Mouse (Mus musculus) heart, postnatal 25 days (tissue): ENCODE measurements around the gene U2af2. TPM values are rescaled to one million over a fixed set of nuclear protein-coding genes. Genes with fewer than 3 reads are reported as not detected.

Source experiments
- DNase-seq: peaks from one replicate; pipeline ENCODE4 v3.0.0; 2022; ENCODE audit warnings: low spot score
- intact Hi-C: fragments of 180-260 bp; cut with DNase I; formaldehyde crosslinking; loops from one replicate; pipeline ENCODE4 v1.15.1; 2025
- total RNA-seq, 2 experiments: library from RNA; stranded (reverse); gene quantifications; 2 replicates each; pipeline ENCODE4 v1.2.3; 2021

Gene U2af2
- total RNA-seq, 2 experiments from 2014 or later = 66.9 to 71.1 TPM

DNA sequence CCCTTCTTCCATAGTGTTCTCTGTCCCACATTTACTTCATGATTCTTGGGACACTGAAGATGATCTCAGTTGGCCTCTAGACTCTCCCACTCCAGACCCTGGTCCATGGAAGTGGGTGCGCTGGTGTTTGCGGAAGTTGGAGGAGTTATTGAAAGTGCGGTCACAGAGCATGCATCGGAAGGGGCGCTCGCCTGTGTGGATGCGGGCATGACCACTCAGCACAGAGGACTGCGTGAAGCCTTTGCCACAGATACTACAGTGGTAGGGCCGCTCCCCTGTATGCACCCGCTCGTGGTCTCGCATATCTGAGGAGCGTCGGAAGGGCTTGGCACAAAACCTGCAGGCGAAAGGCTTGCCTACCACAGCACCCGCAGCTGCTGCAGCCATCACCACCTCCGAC, 26.3 kb upstream of the U2af2 start:
- intact Hi-C loops = loop anchor here (2.0 kb wide), 1 partner anchor 13 kb away; no protein-coding TSS in a partner anchor
- no peak for DNase-seq

DNA sequence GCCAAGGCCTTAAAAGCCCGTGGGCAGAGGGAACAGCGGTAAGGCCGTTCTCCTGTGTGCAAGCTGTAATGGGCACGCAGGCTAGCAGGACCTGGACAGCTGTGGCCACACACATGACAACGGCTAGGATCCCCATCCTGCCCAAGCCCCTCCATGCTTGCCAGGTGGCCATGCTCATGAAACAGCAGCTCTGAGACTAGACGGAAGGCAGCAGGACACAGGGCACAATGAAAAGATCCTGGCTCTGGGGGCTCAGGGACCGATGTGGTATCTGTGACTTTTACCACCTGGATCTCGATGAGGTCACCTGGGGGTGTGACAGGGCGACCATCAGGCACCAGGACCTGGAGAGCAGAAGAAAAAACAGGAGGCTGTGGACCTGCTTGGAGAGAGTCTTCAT, 25.8 kb upstream of the U2af2 start:
- intact Hi-C loops = loop anchor here (2.0 kb wide), 1 partner anchor 13 kb away; no protein-coding TSS in a partner anchor
- no peak for DNase-seq

DNA sequence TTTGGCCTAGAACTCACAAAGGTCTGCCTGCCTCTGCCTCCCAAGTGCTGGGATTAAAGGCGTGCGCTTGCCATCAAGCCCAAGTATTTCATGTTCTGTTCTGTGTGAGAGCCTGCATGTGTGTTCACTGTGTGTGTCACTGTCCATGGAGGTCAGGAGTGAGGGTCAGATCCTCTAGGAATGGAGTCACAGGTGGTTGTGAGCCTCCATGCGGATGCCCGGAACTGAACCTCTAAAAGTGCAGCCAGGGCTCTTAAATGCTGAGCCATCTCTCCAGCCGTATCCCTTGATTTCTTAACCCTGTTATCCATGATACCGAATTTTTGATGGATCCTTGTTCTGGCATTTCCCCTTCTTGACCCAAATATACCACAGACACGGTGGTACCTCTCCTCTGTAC, 24.9 kb upstream of the U2af2 start:
- intact Hi-C loops = loop anchor here (2.0 kb wide), 1 partner anchor 14 kb away; no protein-coding TSS in a partner anchor
- DNase-seq = no peak

DNA sequence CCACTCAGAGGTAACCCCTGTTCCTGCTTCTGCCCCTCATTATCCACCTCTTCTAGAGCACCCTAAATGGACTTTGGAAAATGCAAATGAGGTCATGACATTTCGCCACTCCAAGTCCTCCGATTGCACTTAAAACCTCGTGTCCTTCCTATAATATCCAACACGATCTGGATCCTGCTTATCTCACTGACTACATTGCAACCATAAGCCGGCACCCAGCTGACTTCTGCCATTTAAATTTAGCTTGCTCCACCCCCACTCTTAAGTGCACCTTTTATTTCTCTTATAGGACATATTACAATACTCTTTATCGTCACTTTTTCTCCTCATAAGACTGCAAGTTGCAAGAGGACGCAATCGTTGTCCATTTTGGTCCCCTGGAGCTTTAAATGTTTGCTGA, 24.5 kb upstream of the U2af2 start:
- no peak for DNase-seq
- intact Hi-C loops = loop anchor here (2.0 kb wide), 1 partner anchor 15 kb away; no protein-coding TSS in a partner anchor

DNA sequence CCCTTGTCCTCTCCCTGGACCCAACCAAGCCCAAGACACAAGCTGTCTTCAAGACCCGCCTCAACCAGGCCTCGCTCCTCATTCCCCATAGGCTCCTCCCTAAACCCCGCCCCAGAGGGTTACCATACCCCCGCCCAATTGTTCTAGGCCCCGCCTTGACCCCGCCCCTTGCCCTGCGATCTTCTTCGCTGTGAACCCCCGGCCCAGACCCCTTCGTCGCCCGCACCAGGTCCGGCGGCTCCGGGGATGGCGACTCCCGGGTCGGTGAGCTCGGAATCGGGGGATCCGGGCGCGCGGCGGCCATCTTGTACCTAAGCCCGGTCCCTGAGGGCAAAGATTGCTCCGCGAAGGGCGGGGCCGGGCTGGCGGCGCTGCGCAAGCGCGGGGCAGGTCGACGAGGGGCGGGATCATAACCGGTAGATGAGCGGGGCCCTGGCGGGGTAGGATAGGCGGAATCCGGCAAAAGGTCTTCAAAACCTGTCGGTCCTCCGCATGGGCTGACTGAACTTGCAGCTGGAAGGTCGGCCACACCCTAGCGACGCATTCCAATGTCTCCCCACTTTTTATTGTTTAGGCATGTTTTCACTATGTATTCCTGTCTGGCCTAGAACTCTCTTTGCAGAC, 23.7 kb upstream of the U2af2 start, which contains the start of gene Zfp784:
Gene Zfp784 (minus strand): TSS at position 338 of the 624 bp plus-strand sequence.
- peak; percentile 91 for DNase-seq
- intact Hi-C loops = no loop called here

DNA sequence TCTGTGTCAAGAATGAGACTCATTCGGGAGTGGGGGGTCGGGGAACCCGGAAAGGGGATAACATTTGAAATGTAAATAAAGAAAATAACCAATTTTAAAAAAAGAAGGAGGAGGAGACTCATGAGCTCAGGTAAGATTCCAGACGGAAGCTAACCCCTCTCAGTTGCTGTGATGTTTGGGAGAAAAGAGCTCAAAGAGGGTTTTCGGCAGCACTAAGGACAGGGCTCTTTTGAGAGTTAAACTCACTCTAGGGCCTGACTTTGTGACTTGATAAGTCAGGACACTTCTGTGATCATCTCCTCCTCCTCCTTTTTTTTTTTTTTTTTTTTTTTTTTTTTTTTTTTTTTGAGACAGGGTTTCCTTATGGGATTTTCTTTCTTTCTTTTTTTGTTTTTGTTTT, 23.0 kb upstream of the U2af2 start:
- DNase-seq = no peak
- intact Hi-C loops = no loop called here

DNA sequence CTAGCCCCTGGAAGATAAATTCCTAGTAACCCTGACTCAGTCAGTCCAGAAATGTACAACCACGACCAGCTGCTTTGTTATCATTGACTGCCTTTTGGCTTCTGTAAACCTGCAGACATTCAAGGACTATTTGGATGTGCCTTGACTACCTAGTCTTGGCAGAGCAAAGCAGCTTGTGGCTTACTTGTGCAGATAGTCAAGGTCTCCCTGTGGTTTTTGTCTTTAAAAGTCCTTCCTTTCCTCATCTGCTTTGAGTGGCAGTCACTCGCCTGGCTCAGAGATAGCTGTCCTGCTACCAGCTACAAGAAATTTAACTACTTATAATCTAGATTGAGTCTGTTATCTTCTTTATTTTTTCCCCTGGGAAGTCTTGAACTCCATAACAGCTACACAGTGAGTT, 17.0 kb upstream of the U2af2 start:
- intact Hi-C loops = loop anchor here (10.0 kb wide), 1 partner anchor 490 kb away; no protein-coding TSS in a partner anchor
- no peak for DNase-seq

DNA sequence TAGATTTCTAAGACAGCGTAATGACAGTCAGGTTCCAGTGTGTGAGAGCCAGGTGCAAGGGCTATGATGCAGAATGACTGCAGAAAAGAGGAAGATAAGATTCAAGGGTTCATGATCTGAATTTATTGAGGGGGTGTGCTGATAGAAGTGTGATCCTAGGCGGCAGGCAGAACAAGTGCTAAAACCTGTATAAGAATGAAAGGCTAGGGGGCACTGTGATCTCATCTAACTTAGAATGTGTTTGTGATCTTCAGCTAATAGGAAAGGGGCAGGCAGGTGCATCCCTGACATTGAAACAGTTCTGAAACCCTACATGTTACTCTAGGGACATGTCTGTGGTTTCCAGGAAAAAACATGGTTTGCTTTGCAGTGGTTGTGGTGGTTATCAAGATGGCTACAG, 15.8 kb upstream of the U2af2 start:
- DNase-seq = no peak
- intact Hi-C loops = loop anchor here (1.0 to 10.0 kb wide), 2 partner anchors 103 to 491 kb away; no protein-coding TSS in a partner anchor

DNA sequence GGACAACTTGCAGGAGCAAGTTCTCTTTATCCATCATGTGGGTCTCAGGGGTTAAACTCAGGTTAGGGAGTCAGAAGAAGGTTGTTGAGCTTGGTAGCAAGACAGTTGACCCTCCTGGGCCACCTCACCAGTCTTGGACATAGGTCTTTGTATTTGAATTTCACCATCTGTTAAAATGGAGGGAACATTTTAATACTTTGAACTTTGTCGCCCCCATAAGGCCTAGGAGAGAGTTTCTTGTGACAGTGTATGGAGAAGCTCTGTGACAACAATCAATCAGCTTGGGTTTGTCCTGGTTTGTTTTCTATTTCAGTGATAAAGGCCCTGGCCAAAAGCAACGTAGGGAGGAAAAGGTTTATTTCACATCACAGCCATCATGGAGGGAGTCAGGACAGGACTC, 14.6 kb upstream of the U2af2 start:
- no peak for DNase-seq
- intact Hi-C loops = loop anchor here (10.0 kb wide), 1 partner anchor 493 kb away; no protein-coding TSS in a partner anchor

DNA sequence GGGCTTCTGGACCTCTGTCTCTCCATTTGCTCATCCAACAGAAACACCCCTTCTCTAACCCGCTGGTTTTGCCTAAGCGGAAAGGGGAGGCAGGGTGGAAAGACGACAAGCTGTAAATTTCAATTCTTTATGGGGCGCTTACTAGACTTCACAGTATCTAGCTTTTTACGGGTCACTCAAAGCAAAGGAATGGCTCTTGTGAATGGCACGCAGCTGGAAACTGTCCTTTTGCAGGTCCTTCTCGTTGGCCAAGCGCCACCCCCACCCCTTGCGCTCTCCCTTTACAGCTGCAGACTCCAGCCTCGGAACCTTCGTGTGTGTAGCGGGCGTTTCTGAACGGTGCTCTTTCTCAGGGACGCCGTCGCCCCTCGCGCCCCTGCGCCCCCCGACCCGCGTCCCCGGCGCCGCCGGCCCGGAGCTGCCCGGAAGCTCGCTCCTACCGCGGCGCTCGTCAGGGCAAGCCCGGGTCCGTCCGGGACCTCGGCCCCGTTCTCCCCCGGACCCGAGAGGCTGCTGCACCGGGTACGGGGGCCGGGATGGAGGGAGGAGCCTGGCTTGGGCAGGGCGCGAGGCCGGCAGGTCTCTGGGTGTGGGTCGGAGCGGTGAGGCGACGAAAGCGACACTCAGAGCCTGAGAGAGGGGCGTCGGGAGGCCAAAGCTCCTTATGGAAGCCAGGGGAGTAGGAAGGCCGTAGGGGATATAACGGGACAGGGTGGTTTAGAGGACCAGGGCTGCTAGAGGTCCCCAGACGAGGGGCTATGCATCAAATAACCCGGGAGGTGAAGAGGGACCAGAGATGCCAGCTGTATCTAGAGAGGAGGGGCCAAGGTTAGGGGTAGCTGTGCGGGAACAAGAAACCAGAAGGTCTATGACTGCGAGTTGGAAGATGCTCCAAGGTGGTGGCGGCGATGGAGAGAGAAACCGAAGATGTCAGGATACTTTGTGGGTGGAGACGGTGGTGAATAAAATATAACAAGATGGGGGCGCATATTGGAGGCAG, 10.4 kb upstream of the U2af2 start, which contains the start of gene Zfp580:
Gene Zfp580 (plus strand): TSS at position 346 of the 1,000 bp plus-strand sequence.
- peak; percentile 61 for DNase-seq
- intact Hi-C loops = loop anchor here (2.0 to 5.0 kb wide), 3 partner anchors 39 to 184 kb away; partner anchors contain the start of genes Fiz1, Zfp524 and Zfp579

DNA sequence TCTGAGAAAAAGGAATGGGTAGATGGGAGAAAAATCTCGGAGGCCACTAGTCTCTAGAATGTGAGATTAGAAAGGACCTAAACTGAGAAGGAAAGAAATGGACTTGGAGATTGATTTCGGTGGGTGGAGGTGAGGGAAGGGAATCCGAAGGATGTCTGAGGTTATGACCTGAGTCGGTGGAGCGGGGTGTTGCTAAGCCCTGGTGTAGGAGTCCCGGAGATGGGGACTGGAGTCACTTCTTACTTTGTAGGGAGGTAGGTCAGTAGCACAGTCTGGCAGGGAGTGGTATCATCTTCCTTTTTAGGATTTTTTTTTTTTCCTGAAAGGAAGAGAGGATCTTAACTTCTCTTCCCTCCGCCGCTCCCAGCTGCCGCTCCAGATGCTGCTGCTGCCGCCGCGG, 9.5 kb upstream of the U2af2 start:
- no peak for DNase-seq
- intact Hi-C loops = loop anchor here (5.0 kb wide), 2 partner anchors 40 to 185 kb away; partner anchors contain the start of genes Fiz1 and Zfp524

DNA sequence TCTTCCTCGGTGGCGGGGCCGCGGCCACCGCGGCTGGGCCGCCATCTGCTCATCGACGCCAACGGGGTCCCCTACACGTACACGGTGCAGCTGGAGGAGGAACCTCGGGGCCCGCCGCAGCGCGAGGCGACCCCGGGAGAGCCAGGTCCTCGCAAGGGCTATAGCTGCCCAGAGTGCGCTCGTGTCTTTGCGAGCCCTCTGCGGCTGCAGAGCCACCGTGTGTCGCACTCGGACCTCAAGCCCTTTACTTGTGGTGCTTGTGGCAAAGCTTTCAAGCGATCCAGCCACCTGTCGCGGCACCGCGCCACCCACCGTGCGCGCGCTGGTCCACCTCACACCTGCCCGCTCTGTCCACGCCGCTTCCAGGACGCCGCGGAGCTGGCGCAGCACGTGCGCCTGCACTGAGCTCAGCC, 9.0 kb upstream of the U2af2 start:
- intact Hi-C loops = loop anchor here (5.0 kb wide), 2 partner anchors 41 to 186 kb away; partner anchors contain the start of genes Fiz1 and Zfp524

DNA sequence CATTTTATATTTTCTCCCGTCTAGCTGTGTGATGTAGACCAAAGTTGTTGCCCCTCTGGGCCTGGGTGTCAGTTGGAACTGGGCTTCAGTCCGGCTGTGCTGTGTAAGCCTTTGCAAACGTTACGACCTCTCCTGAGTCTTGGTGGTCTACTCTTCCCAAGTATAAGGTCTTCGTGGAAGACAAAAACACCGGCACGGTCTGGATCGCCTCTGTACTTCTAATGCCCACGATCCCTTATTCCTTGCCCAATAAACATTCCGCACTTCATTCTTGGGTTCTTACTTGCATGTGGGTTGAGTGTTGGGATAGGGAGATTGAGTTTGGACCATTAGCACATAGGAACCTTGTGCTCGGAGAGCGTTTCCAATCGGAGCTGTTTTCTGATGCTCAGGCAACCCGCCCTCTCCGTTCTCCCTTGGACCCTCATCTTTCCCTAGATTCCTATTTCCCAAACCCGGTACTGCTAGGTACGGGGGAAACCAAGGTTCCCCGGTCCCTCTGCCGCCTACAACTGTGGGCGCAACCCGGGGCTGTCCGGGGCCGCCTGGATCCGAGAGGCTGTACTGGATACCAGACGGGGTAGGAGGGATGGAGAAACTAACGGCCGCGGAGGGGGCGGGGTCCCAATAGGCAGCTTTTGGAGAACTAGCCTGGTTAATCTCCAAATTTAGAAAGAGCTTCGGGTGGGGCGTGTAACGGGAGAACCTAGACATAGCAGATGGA, 8.3 kb upstream of the U2af2 start:
- intact Hi-C loops = loop anchor here (2.0 to 5.0 kb wide), 3 partner anchors 33 to 186 kb away; partner anchors contain the start of genes Ccdc106, Fiz1, Zfp524 and Zfp865
- no peak for DNase-seq

More for the DNA sequence above, 9.0 kb upstream of the U2af2 start:
- DNase-seq = no peak

DNA sequence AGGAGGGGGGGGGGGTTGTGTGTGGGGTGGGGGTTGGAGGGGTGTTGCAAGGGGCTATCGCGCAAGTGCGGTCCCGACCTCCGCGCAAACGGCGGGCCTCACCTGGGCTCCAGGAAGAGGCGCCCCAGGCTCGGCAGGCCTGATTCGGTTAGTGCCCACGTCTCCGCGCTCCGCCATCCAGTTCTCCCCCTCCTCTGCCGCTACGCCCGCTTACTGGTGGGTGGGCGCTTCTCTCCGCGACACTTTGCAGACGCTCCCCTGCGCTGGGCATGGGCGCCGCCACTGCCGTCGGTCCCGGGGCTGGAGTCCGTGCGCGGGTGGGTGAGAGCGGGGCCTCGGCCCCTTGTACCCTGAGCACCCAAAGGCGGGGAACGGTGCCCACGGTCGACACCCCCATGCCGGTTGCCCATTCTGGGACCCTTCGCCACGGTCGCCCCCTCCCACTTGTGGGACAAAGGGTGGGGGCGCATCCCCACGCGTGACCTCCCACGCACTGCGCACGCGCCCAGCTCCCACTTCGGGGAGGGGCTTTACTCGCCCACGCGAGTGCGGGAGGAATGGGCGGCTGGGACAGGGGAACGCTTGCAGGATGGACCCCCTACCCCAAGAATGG, 5.2 kb upstream of the U2af2 start:
- DNase-seq = no peak
- intact Hi-C loops = no loop called here

DNA sequence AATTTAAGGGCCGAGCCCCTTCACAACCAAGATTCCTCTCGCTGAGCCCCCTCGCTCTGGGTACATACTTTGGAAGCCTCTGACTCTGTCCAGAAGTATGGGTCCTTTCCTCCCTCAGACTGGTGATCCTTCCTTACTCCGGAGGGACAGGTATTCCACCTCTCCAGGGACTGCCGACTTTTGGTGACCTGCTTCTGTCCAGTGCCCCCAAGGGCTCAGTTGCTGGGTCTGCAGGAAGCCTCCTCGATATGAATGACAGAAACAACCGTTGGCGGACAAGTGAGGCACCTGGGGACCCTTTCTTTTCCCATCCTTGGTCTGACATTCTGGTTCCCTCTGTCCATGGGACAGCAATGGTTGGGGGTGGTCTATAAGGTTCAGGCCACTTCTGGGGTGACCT, 4.6 kb upstream of the U2af2 start:
- intact Hi-C loops = no loop called here
- no peak for DNase-seq

DNA sequence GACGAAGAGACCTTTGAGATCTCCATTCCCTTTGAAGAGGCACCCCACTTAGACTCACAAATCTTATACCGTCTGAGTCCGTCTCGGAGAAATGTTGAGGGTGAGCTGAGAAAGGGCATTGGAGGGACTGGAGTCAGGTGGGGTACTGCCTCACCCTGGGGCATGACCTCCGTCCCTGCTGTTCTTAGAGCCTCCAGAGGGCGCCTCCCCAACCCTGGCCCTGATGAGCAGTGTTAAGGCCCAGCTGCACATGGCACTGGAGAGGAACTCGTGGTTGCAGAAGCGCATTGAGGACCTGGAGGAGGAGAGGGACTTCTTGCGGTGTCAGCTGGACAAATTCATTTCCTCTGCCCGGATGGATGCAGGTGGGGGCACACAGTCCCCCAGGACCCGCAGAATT, 4.1 kb upstream of the U2af2 start:
- intact Hi-C loops = no loop called here
- no peak for DNase-seq

DNA sequence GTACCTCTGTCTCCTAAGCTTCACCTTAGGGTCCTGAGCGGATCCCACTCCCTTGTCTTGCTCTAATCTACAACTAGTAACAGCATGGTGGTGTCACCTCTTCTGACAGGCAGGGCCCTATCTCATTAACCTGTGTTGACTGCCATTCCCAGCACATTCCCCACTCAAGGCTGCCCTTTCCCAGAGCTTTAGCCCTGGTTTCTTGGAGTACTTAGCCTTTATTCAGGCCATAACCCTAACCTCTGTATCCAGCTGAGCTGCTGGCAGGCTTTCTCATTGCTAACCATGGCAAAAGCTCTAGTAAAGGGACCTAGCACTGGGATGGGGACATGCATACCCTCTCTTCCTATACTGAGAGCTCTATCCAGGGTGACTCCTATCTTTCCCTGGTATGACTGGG, 3.3 kb upstream of the U2af2 start:
- DNase-seq = no peak
- intact Hi-C loops = no loop called here

DNA sequence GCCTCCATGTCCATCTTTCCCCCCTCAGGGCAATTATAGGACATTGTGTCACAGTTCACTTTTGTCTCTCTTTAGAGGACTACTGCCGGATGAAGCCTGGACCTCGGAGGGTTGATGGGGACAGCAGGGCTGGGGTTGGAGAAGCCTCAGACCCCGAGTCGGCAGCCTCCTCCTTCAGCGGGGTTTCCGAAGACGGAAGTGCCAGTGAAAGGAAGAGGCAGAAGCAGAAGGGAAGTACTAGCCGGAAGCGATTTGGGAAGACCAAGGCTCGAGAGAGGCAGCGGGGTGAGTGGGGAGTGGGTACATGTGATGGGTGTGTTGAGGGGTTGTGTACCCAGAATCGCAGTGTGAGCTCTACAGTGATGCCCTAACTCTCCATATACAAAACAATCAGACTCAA, 2.5 kb upstream of the U2af2 start:
- intact Hi-C loops = no loop called here
- no peak for DNase-seq

DNA sequence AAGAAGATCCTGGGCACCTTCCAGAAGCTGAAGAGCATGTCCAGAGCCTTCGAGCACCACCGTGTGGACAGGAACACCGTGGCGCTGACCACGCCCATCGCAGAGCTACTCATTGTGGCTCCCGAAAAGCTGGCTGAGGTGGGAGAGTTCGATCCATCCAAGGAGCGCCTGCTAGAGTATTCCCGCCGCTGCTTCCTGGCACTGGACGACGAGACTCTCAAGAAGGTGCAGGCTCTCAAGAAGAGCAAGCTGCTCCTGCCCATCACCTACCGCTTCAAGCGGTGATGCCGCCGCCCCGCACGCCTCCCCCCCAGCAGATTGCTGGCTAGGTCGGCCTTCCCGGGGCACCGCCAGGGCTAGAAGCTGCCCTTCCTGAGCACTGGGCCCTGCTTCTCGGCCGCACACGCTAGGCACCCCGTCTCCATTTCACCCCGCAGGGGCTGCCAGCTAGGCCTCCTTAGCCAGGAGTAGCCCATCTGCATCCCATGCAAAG, 1.7 kb upstream of the U2af2 start:
- peak; percentile 62 for DNase-seq
- intact Hi-C loops = no loop called here
